Mouse (Mus musculus) heart, embryonic 12.5 days (tissue): ENCODE data around the gene Eml1. TPM values are rescaled to one million over a fixed set of nuclear protein-coding genes. Genes with fewer than 3 reads are reported as not detected.

Experiments
- ATAC-seq: fragments of 200-750 bp; cut with Nextera tagmentation; 2 replicates; pipeline ENCODE4 v1.8.0; 2017; ENCODE audit warnings: moderate TSS enrichment, moderate library complexity; ENCODE audit not compliant: insufficient number of reproducible peaks, low FRiP score
- H3K27ac ChIP-seq: fragments of 300-500 bp; sonication (generic); 2 replicates; pipeline ENCODE4 v1.5.1; 2016; ENCODE audit warnings: mild to moderate bottlenecking, moderate library complexity; ENCODE audit not compliant: poor library complexity, severe bottlenecking
- H3K27me3 ChIP-seq: fragments of 300-500 bp; sonication (generic); replicated peaks from 2 replicates; pipeline ENCODE4 v1.6.1; 2016; ENCODE audit warnings: mild to moderate bottlenecking, moderate library complexity
- H3K36me3 ChIP-seq: fragments of 300-500 bp; sonication (generic); 2 replicates; pipeline ENCODE4 v1.6.1; 2016; ENCODE audit warnings: mild to moderate bottlenecking, moderate library complexity
- H3K4me1 ChIP-seq: fragments of 300-500 bp; sonication (generic); replicated peaks from 2 replicates; pipeline ENCODE4 v1.6.1; 2016; ENCODE audit warnings: mild to moderate bottlenecking
- H3K4me2 ChIP-seq: fragments of 300-500 bp; sonication (generic); 2 replicates; pipeline ENCODE4 v1.6.1; 2016; ENCODE audit warnings: mild to moderate bottlenecking, moderate library complexity
- H3K4me3 ChIP-seq: fragments of 300-500 bp; sonication (generic); 2 replicates; pipeline ENCODE4 v1.5.1; 2016; ENCODE audit warnings: mild to moderate bottlenecking
- H3K9ac ChIP-seq: fragments of 300-500 bp; sonication (generic); 2 replicates; pipeline ENCODE4 v1.6.1; 2016; ENCODE audit warnings: mild to moderate bottlenecking, moderate library complexity
- H3K9me3 ChIP-seq: fragments of 300-500 bp; sonication (generic); replicated peaks from 2 replicates; pipeline ENCODE4 v1.6.1; 2016; ENCODE audit warnings: mild to moderate bottlenecking, moderate library complexity
- WGBS: fragments of 180-500 bp; shearing (Covaris S2); methylation state at CpG from one replicate; pipeline ENCODE4 v1.1.7; 2016; 5-methylcytosine and 5-hydroxymethylcytosine counted together
- polyA plus RNA-seq: library from polyadenylated mRNA; unstranded; fragments of >200 nt; fragmentation: Nextera tagmentation; extraction: Ambion mirVana; gene quantifications from 2 replicates; pipeline ENCODE4 v1.2.1, GENCODE M21; 2016

Gene Eml1
- polyA plus RNA-seq, 1 experiment from 2014 or later = 49.5 TPM

GRCm38 (mm10) chr12:108510571-108510970 lies 139.8 kb downstream of the Eml1 start:
- ATAC-seq = no peak
- Histone ChIP-seq H3K4me2 (no peak overlapping the region), H3K36me3 (peaks cover 15% of the 10 kb centered on the region), H3K4me1 (peaks cover 11% of the 10 kb centered on the region), H3K9me3 (no peaks in the 10 kb centered on the region), H3K9ac (no peak overlapping the region), H3K27me3 (no peaks in the 10 kb centered on the region), H3K4me3 (no peak overlapping the region), H3K27ac (no peak overlapping the region)
- 41% methylated on average over 7 of the region's 7 CpGs for WGBS

- Histone ChIP-seq H3K4me2 (no peak overlapping the region), H3K9ac (no peak overlapping the region), H3K4me1 (peaks cover 11% of the 10 kb centered on the region), H3K9me3 (no peaks in the 10 kb centered on the region), H3K27ac (no peak overlapping the region), H3K27me3 (no peaks in the 10 kb centered on the region), H3K4me3 (no peak overlapping the region), H3K36me3 (peaks cover 15% of the 10 kb centered on the region)
- 9% methylated on average over 3 of the region's 3 CpGs for WGBS
- no peak for ATAC-seq
Observed at GRCm38 (mm10) chr12:108511009-108511408, 140.3 kb downstream of the Eml1 start.

GRCm38 (mm10) chr12:108515464-108515863 lies 144.7 kb downstream of the Eml1 start:
- H3K36me3 ChIP-seq = peaks cover 20% of the 10 kb centered on the region
- H3K9me3 ChIP-seq = no peaks in the 10 kb centered on the region
- no peak overlapping the region for H3K9ac ChIP-seq
- 88% methylated on average over 12 of the region's 12 CpGs for WGBS
- ATAC-seq = no peak
- H3K27ac ChIP-seq = no peak overlapping the region
- H3K4me3 ChIP-seq = no peak overlapping the region
- H3K4me1 ChIP-seq = 0 out of 2 replicates have a peak, but pooled peaks cover 3% of the 10 kb centered on the region
- no peaks in the 10 kb centered on the region for H3K27me3 ChIP-seq
- no peak overlapping the region for H3K4me2 ChIP-seq

GRCm38 (mm10) chr12:108519374-108519773 lies 148.6 kb downstream of the Eml1 start:
- Histone ChIP-seq H3K27ac (no peak overlapping the region), H3K4me1 (no peaks in the 10 kb centered on the region), H3K4me2 (no peak overlapping the region), H3K36me3 (peaks cover 43% of the 10 kb centered on the region), H3K4me3 (no peak overlapping the region), H3K9ac (no peak overlapping the region), H3K27me3 (no peaks in the 10 kb centered on the region), H3K9me3 (no peaks in the 10 kb centered on the region)
- ATAC-seq = no peak
- WGBS = 63% methylated on average over 8 of the region's 8 CpGs

GRCm38 (mm10) chr12:108529214-108529613 lies 158.5 kb downstream of the Eml1 start:
- Histone ChIP-seq H3K4me2 (no peak overlapping the region), H3K27ac (no peak overlapping the region), H3K9ac (no peak overlapping the region), H3K9me3 (peaks cover 3% of the 10 kb centered on the region; the same call in 1 of the 2 replicates), H3K4me3 (no peak overlapping the region), H3K36me3 (peaks cover 9% of the 10 kb centered on the region), H3K27me3 (no peaks in the 10 kb centered on the region), H3K4me1 (no peaks in the 10 kb centered on the region)
- ATAC-seq = no peak; the same call in 1 of the 2 replicates
- 53% methylated on average over 8 of the region's 8 CpGs for WGBS

- Histone ChIP-seq H3K4me3 (no peak overlapping the region), H3K4me2 (no peak overlapping the region), H3K27me3 (no peaks in the 10 kb centered on the region), H3K36me3 (peaks cover 36% of the 10 kb centered on the region), H3K9ac (no peak overlapping the region), H3K9me3 (peaks cover 3% of the 10 kb centered on the region; the same call in 1 of the 2 replicates), H3K27ac (no peak overlapping the region), H3K4me1 (no peaks in the 10 kb centered on the region)
- 81% methylated on average over 11 of the region's 11 CpGs for WGBS
- no peak for ATAC-seq
Observed at GRCm38 (mm10) chr12:108534484-108534883, 163.7 kb downstream of the Eml1 start.

- Histone ChIP-seq H3K27ac (no peak overlapping the region), H3K9ac (no peak overlapping the region), H3K4me1 (no peaks in the 10 kb centered on the region), H3K36me3 (peaks cover 32% of the 10 kb centered on the region), H3K27me3 (no peaks in the 10 kb centered on the region), H3K9me3 (peaks cover 3% of the 10 kb centered on the region; the same call in 1 of the 2 replicates), H3K4me3 (no peak overlapping the region), H3K4me2 (no peak overlapping the region)
- ATAC-seq = no peak
- WGBS = 66% methylated on average over 10 of the region's 10 CpGs
Observed at GRCm38 (mm10) chr12:108536461-108536860, 165.7 kb downstream of the Eml1 start.

GRCm38 (mm10) chr12:108541088-108541487 lies 170.3 kb downstream of the Eml1 start:
- Histone ChIP-seq H3K27me3 (no peaks in the 10 kb centered on the region; the same call in 1 of the 2 replicates), H3K9ac (no peak overlapping the region), H3K9me3 (no peaks in the 10 kb centered on the region), H3K36me3 (peaks cover 21% of the 10 kb centered on the region), H3K4me2 (no peak overlapping the region), H3K4me3 (no peak overlapping the region), H3K27ac (no peak overlapping the region), H3K4me1 (peaks cover 7% of the 10 kb centered on the region)
- 25% methylated on average over 6 of the region's 6 CpGs for WGBS
- no peak for ATAC-seq

- Histone ChIP-seq H3K36me3 (no peaks in the 10 kb centered on the region), H3K4me1 (peaks cover 24% of the 10 kb centered on the region), H3K4me2 (peak overlapping the region; percentile 55), H3K27me3 (peaks cover 3% of the 10 kb centered on the region; the same call in 1 of the 2 replicates), H3K27ac (peak overlapping the region; percentile 66), H3K9me3 (peaks cover 4% of the 10 kb centered on the region; the same call in 1 of the 2 replicates), H3K4me3 (0 out of 2 replicates have a peak overlapping the region, but pooled peaks have one; percentile 6), H3K9ac (no peak overlapping the region)
- peak; percentile 76 for ATAC-seq
- 11% methylated on average over 10 of the region's 10 CpGs for WGBS
Observed at GRCm38 (mm10) chr12:108546508-108547153, 175.9 kb downstream of the Eml1 start.

GRCm38 (mm10) chr12:108547251-108547875 lies 176.6 kb downstream of the Eml1 start:
- Histone ChIP-seq H3K9me3 (peaks cover 4% of the 10 kb centered on the region; the same call in 1 of the 2 replicates), H3K27ac (peak overlapping the region; percentile 66), H3K4me3 (no peak overlapping the region), H3K27me3 (peaks cover 3% of the 10 kb centered on the region; the same call in 1 of the 2 replicates), H3K36me3 (no peaks in the 10 kb centered on the region), H3K4me2 (peak overlapping the region; percentile 55), H3K9ac (no peak overlapping the region), H3K4me1 (peaks cover 24% of the 10 kb centered on the region)
- ATAC-seq = no peak
- 54% methylated on average over 15 of the region's 15 CpGs for WGBS

GRCm38 (mm10) chr12:108551731-108552130 lies 181.0 kb downstream of the Eml1 start:
- ATAC-seq = no peak
- Histone ChIP-seq H3K9me3 (peaks cover 4% of the 10 kb centered on the region; the same call in 1 of the 2 replicates), H3K4me3 (no peak overlapping the region), H3K4me2 (no peak overlapping the region), H3K27ac (no peak overlapping the region), H3K4me1 (peaks cover 33% of the 10 kb centered on the region), H3K36me3 (no peaks in the 10 kb centered on the region), H3K9ac (no peak overlapping the region), H3K27me3 (0 out of 2 replicates have a peak, but pooled peaks cover 3% of the 10 kb centered on the region)
- WGBS = 74% methylated on average over 7 of the region's 7 CpGs
